10 mouse cellular contexts compared by ENCODE assay signal in the genomic region with DNA sequence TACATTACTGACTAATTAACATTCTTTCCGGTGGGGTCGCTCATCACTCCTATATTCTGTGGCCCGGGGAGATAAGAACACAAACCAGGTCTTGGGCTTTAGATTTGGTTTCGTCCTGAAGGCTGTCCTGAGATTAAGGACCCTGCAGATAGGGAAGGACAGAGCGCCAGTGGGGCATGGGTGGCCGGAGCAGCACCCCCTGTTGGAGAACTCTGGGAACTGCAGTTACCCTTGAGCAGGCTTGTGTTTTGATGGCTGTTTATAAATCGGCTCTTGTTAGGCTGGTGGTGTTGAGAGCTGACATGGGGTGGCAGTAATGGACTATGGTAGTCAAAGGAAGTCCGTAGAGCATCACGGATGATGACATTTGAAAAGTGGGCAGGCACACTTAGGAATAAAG. TPM values are rescaled to one million over a fixed set of nuclear protein-coding genes. Genes with fewer than 3 reads are reported as not detected.
DNase-seq lines count a peak whose midpoint lies in the region; TF ChIP-seq lines count a peak whose summit lies in the region.
"Had no signal": no experiment of that assay in that cellular context is flagged by ENCODE, and none has a peak within 500 bp of the region (broad histone marks: within the 10 kb centered on the region; RNA-seq: fewer than 3 reads in every experiment).

No protein-coding gene starts in this region.

- H3K27ac ChIP-seq in layer of hippocampus, adult 2 months, result no peak overlapping the region
- H3K27ac ChIP-seq: embryonic facial prominence, embryonic 13.5 days; hindbrain, embryonic 15.5 days had no signal

- TF ChIP-seq CTCF in layer of hippocampus, adult 2 months (conservative IDR thresholded peaks at IDR 0.05), result peak; percentile 64

- no peak for DNase-seq in layer of hippocampus, adult 2 months (ENCODE audit: low spot score in 2 of 2)
- no peak for DNase-seq in layer of hippocampus, adult 9-10 months (ENCODE audit: low spot score)
- DNase-seq in 3134 (ENCODE audit: extremely low read depth, insufficient read length, low spot score) (peak; percentile 4), A20 (ENCODE audit: low read depth, low spot score) (peak; percentile 65)
- peak; percentile 33 for DNase-seq in embryo, embryonic 10.5 days (ENCODE audit: low spot score)
- no peak for DNase-seq in Muller cell, postnatal 12 days (ENCODE audit: inconsistent ontology term)
- DNase-seq in adrenal gland, postnatal 4 days (ENCODE audit: low spot score in 2 of 2), result no peak
- DNase-seq: gastrocnemius, postnatal 10 days had no signal

- no peak overlapping the region for H3K4me3 ChIP-seq in layer of hippocampus, adult 2 months
- H3K4me3 ChIP-seq: embryonic facial prominence, embryonic 13.5 days; hindbrain, embryonic 15.5 days had no signal

RNA-seq across cellular contexts. Expression of a gene that starts 41.3 kb away (rescaled TPM):
- 1 to 10 TPM; 3.5 to 4.4 TPM for total RNA-seq in layer of hippocampus, adult 2 months (2021)
- total RNA-seq in adrenal gland, postnatal 4 days (2021), result under 1 TPM; 0.37 to 0.62 TPM

Comparison
In these comparisons a context has a peak if more than half of its experiments do, and no peak if none do; other contexts are left out.
1. DNase-seq: peak in 3134 (single experiment), A20 (single experiment) and embryo, embryonic 10.5 days (single experiment); none in layer of hippocampus, adult 2 months (0 of 2), layer of hippocampus, adult 9-10 months (single experiment), Muller cell, postnatal 12 days (single experiment) and adrenal gland, postnatal 4 days (0 of 2).